Mouse (Mus musculus) heart, postnatal 25 days (tissue): Measurements from ENCODE around the gene Rbfox3. TPM values are rescaled to one million over a fixed set of nuclear protein-coding genes. Genes with fewer than 3 reads are reported as not detected.

Experiments
- DNase-seq: peaks from one replicate; pipeline ENCODE4 v3.0.0; 2022; ENCODE audit warnings: low spot score
- intact Hi-C: fragments of 180-260 bp; cut with DNase I; formaldehyde crosslinking; loops from one replicate; pipeline ENCODE4 v1.15.1; 2025
- total RNA-seq, 2 experiments: library from RNA; stranded (reverse); gene quantifications; 2 replicates each; pipeline ENCODE4 v1.2.3; 2021

The Rbfox3 gene
- total RNA-seq, 2 experiments from 2014 or later, result 0.08 TPM

- DNase-seq, result no peak
- intact Hi-C loops, result no loop called here
Measured at GRCm38 (mm10) chr11:118906824-118907470, 4.5 kb downstream of the Rbfox3 start.

- no peak for DNase-seq
- intact Hi-C loops, result no loop called here
Measured at GRCm38 (mm10) chr11:118906131-118906823, 5.1 kb downstream of the Rbfox3 start.

DNA sequence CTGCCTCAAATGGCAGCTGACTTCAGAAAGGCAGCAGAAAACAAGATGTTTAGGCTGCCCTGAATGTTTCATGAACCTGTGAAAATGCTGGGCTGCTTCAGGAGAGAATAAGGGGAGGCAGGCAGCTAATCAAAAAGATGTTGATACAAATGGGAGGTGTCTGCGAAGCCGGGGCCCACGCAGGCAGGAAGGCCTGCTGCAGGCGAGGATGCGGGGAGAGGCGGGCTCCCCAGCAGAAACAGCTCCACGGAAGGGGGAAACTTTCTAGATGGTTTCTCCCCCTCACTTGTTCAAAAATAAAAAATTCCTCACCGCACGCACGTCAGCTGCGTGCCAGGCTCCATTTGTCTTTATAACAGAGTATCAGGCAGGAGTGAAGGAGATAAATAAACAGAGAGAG lies 5.7 kb downstream of the Rbfox3 start:
- intact Hi-C loops, result no loop called here
- no peak for DNase-seq

GRCm38 (mm10) chr11:118904253-118904652 lies 7.1 kb downstream of the Rbfox3 start:
- intact Hi-C loops, result no loop called here
- DNase-seq, result no peak

DNA sequence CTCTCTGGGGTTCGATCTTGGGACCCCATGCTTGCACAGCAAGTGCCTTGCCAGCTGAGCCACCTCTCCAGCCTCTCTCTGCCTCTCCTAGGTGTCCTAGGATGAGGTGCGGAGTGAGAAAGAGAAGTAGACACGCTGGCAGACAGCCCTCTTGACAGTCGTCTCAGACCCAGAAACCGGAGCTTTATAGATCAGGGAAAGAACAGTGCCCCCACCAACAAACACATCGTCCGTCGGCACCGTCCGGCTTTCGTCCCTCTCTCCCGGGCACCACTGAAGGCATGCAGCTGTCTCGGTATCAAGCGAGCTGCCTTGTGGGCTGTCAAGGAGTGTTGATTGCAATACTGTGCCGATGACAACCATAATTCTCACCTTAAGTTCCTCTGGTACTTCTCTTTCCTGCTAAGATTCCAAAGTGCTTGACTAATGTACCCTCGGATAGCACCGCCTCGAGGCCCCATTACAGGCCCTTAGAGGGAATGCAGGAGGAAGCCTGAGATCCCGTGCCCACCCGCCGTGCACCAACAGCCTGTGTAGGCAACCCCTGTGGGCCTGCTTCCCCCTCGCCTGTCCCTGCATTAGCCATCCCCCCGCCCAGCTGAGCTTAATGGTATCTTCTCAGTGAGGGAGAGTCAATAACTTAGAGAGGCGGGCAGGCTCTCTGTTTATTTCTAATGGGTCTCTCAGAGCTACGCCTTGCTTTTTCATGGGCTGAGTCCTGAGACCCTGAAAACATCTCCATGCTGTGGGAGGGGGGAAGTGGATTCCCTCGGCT lies 11.4 kb downstream of the Rbfox3 start:
- intact Hi-C loops, result no loop called here
- DNase-seq, result no peak

GRCm38 (mm10) chr11:118898643-118899042 lies 12.8 kb downstream of the Rbfox3 start:
- intact Hi-C loops, result no loop called here
- DNase-seq, result no peak

DNA sequence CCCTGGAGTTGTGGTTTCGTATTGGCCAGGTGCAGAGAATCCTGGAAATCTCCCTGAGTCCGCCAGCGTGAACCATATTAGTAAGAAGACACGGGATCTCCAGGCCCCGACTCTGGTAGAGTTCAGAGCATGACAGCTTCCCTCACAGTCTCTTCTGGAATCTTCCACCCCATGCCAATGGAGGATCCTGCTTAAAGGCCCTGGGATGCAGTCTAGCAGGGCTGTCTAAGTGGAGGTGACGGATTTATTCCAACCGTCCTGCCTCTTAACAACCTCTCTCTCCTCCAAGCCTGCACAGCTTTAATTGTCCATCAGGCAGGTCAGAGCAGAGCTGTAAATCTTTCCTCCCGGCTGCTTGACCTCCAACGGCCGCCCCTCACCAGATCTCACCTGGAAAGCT lies 13.2 kb downstream of the Rbfox3 start:
- intact Hi-C loops, result no loop called here
- no peak for DNase-seq

DNA sequence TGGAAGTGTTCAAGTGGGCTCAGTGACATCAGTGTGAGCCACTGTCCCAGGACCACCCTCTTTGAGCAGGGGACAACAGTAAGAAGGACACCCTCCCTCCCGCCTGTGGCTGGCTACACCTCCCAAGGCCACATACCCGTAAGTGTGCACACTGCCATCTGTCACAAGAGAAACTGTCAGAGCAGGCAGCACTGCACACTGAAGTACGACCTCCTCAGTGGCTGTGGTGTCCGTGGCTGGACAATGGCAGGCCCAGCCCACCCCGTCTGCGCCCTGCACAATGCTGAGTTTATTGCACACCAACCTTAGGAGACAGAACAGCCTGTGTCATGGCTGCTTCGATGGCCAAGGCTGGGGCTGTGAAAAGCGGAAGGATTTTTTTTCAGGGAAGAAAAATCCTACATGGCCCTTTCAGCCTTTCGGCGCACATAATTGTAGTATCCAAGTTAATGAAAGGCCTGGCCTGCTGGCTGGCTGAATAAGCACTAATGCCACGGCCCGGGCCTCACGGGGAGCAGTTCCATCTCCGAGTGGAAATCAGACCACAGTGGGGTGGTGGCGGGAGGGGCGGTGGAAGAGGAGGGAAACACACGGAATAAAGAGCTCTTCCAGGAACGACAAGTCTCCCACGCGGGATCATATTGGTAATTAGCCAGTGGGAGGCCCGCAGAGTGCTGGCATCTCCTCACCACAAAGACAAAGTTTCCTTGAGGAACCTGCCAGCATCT lies 14.1 kb downstream of the Rbfox3 start:
- intact Hi-C loops, result no loop called here
- DNase-seq, result no peak

DNA sequence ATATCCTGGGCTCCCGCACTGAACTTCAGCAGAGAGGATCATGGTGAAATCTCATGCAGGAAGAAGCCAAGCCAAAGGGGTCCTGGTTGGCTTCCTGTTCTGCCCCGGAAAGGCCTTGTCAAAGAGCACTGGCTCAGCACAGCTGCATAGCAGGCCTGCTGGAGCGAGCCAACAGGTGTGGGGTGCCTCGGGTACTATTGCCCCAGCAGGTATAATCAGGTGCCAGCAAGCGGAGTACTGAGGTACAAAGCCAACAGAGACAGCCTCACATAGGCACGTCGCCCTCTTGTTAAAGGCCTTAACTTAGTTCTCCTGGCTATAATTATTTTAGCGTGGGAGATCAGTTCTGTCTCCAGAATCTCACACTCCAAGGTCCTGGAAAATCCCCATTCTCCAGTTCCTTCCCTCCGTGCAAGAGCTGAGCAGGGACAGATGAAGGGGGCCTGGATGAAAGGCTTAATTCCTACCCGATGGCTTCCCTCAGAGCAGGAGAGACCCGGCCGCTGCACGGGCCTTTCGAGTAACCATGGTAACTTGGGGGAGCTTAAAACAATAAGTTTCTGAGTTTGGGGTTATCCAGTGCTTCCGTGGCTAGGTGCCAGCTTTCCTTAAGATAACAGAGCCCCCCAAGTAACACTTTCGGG lies 15.2 kb downstream of the Rbfox3 start:
- no peak for DNase-seq
- intact Hi-C loops, result no loop called here

DNA sequence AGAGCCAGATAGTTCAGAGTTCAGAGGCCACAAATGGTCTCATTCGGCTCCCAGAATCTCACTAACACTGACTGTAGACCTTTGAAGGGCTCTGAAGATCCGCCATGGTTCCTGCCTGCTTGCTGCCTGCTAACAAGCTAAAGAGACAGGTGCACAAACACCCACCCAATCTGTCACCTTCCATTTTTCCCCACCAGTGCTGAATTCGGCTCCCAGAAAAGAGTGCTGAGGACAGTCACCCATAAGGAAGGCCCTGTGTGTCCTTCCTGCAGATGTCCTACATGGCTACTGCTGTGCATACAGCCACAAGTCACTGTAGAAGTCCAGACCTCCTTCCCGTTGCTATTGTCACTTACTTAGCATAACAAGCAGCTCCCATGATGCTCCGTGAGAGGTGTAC lies 16.6 kb downstream of the Rbfox3 start:
- DNase-seq, result no peak
- intact Hi-C loops, result no loop called here

GRCm38 (mm10) chr11:118894196-118894595 lies 17.2 kb downstream of the Rbfox3 start:
- intact Hi-C loops, result no loop called here
- no peak for DNase-seq

DNA sequence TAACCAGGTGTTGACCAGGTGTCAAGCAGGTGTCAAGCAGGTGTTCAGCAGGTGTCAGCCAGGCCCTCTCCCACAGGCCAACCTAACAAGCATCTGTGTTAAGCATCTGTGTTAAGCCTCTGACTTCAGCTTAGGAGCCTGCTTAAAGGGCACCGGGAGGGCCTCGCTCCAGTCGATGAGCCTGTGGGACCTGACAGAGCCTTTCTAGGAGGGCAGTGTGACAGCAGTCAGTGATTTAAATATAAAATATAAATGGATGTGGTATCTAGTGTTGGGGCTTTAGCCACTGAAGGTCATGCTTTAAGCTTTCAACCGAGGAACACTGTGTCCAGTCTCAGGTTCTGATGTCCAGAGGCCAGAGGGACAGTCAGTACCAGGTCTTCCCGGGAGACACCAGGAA lies 18.5 kb downstream of the Rbfox3 start:
- DNase-seq, result no peak
- intact Hi-C loops, result no loop called here

- no peak for DNase-seq
- intact Hi-C loops, result no loop called here
Measured at GRCm38 (mm10) chr11:118891516-118891915, 19.9 kb downstream of the Rbfox3 start.

GRCm38 (mm10) chr11:118890992-118891398 lies 20.4 kb downstream of the Rbfox3 start:
- no peak for DNase-seq
- intact Hi-C loops, result no loop called here

GRCm38 (mm10) chr11:118890474-118890873 lies 20.9 kb downstream of the Rbfox3 start:
- no peak for DNase-seq
- intact Hi-C loops, result no loop called here

DNA sequence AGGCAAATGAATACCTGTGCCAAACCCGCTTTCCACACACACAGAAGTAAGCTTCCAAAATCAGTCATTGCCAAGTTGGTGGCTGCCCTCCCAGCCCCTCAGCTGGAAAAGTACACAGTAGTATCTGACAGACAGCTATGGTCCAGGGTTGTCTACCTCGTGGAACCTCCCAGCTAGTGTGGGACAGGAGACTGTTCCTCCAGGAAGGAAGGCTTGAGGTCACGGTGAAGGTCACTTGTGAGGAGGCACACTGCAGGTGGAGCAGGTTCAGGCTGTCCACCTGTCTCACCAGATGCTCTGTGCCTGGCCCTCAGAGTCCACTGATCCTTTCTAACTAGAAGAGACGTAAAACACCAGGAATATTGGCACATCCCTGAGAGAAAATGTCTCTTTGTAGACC lies 21.9 kb downstream of the Rbfox3 start:
- intact Hi-C loops, result no loop called here
- no peak for DNase-seq

GRCm38 (mm10) chr11:118888426-118888825 lies 23.0 kb downstream of the Rbfox3 start:
- intact Hi-C loops, result no loop called here
- no peak for DNase-seq

GRCm38 (mm10) chr11:118887206-118887605 lies 24.2 kb downstream of the Rbfox3 start:
- intact Hi-C loops, result no loop called here
- no peak for DNase-seq

DNA sequence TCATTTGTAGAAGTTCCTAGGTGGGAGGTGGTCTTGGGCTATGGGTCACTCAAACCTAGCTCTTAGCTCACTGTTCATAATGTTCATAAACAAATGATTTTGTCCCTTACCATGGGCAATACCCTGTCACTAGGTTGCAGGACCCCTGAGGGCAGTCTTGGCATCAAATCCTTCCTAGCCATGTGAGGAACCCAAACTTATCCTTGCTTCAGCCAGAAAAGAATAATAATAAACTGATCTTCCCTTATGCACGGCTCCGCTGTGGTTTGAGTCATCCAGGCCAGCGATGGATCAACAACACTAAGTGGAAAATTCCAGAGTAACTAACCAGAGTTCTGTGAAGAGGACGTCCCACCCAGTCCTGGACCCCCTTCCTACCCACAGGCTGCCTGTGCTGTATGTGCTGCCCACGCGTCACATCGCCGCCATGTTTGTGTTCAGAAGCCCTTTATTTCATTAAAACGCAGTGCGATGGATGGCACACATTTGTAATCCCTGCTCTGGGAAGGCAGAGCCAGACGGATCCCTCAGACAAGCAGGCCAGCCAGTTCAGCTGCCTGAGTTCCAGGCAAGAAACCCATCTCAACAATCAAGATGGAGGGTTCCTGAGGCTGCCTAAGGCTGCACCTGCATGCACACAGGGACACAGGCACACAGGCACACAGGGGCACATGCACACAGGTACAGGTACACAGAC lies 25.0 kb downstream of the Rbfox3 start:
- DNase-seq, result no peak
- intact Hi-C loops, result no loop called here
